Mouse (Mus musculus) liver, embryonic 12.5 days (tissue): Measurements from ENCODE around the gene Fis1. TPM values are rescaled to one million over a fixed set of nuclear protein-coding genes. Genes with fewer than 3 reads are reported as not detected.

Experiments
- ATAC-seq: fragments of 200-750 bp; cut with Nextera tagmentation; 2 replicates; pipeline ENCODE4 v1.8.0; 2017; ENCODE audit warnings: moderate number of reproducible peaks, mild to moderate bottlenecking, moderate library complexity
- H3K27ac ChIP-seq: fragments of 300-500 bp; sonication (generic); 2 replicates; pipeline ENCODE4 v1.5.1; 2016; ENCODE audit warnings: mild to moderate bottlenecking
- H3K27me3 ChIP-seq: fragments of 300-500 bp; sonication (generic); replicated peaks from 2 replicates; pipeline ENCODE4 v1.6.1; 2016; ENCODE audit warnings: mild to moderate bottlenecking, moderate library complexity
- H3K36me3 ChIP-seq: fragments of 300-500 bp; sonication (generic); 2 replicates; pipeline ENCODE4 v1.6.1; 2016; ENCODE audit warnings: mild to moderate bottlenecking, moderate library complexity
- H3K4me1 ChIP-seq: fragments of 300-500 bp; sonication (generic); 2 replicates; pipeline ENCODE4 v1.6.1; 2016
- H3K4me2 ChIP-seq: fragments of 300-500 bp; sonication (generic); 2 replicates; pipeline ENCODE4 v1.6.1; 2016; ENCODE audit warnings: mild to moderate bottlenecking, moderate library complexity
- H3K4me3 ChIP-seq: fragments of 300-500 bp; sonication (generic); 2 replicates; pipeline ENCODE4 v1.5.1; 2016; ENCODE audit warnings: mild to moderate bottlenecking, moderate library complexity
- H3K9ac ChIP-seq: fragments of 300-500 bp; sonication (generic); 2 replicates; pipeline ENCODE4 v1.6.1; 2016; ENCODE audit warnings: mild to moderate bottlenecking, moderate library complexity
- H3K9me3 ChIP-seq: fragments of 300-500 bp; sonication (generic); replicated peaks from 2 replicates; pipeline ENCODE4 v1.6.1; 2016; ENCODE audit warnings: mild to moderate bottlenecking, moderate library complexity
- WGBS: fragments of 180-500 bp; shearing (Covaris S2); methylation state at CpG from one replicate; pipeline ENCODE4 v1.1.7; 2016; ENCODE audit not compliant: insufficient replicate concordance; 5-methylcytosine and 5-hydroxymethylcytosine counted together
- polyA plus RNA-seq: library from polyadenylated mRNA; unstranded; fragments of >200 nt; fragmentation: Nextera tagmentation; extraction: Ambion mirVana; gene quantifications from 2 replicates; pipeline ENCODE4 v1.2.1, GENCODE M21; 2016

The Fis1 gene
- polyA plus RNA-seq, 1 experiment from 2014 or later = 210 TPM

DNA sequence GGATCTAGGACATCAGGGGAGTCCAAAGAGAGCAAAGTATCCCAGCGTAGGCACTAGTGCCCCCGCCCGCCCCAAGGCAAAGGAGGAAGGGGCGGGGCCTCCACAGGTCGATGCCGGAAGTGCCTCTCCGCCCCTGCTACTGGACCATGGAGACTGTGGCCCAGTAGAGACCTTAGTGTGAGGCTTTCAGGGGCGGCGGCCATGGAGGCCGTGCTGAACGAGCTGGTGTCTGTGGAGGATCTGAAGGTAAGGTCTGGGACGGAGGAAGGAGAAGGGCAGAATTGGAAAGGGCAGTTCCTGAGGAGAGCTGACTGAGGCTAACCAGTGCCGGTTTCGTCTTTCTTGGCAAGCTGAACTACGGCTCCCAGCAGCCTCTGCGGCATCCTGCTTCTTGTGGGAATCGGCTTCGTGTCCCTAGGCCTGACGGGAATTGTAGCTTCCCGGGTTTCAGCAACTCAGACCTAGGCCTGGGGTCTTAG lies 8.9 kb downstream of the Fis1 start:
- no peaks in the 10 kb centered on the region for H3K9me3 ChIP-seq
- under 1% methylated on average over 20 of the region's 20 CpGs for WGBS
- peak; percentile 85 for ATAC-seq
- H3K27me3 ChIP-seq = no peaks in the 10 kb centered on the region
- H3K9ac ChIP-seq = peak overlapping the region; percentile 76
- peak overlapping the region; percentile 90 for H3K27ac ChIP-seq
- H3K4me1 ChIP-seq = peaks cover 54% of the 10 kb centered on the region
- H3K4me3 ChIP-seq = peak overlapping the region; percentile 66
- H3K4me2 ChIP-seq = peak overlapping the region; percentile 69
- H3K36me3 ChIP-seq = peaks cover 39% of the 10 kb centered on the region

DNA sequence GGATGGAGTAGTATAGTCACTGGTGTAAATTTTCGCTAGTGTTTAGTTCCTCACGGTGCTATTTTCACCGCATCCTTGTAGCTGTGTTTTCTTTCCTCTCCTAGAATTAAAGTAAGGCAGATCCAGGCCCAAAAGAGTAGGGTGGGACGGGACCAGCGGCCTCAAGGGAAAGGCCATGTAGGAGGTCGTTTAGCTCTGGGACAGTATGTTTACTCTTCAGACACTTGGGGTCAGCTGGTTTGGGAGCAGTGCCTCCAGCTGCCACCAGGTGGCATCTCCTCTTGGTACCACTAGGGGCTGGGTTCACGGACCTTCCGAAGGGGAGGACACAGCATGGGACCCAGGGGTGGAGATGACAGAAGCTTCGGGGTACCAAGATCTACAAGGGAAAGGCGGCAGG lies 9.4 kb downstream of the Fis1 start:
- H3K4me3 ChIP-seq = peak overlapping the region; percentile 66
- H3K36me3 ChIP-seq = peaks cover 39% of the 10 kb centered on the region
- H3K27me3 ChIP-seq = no peaks in the 10 kb centered on the region
- peaks cover 56% of the 10 kb centered on the region for H3K4me1 ChIP-seq
- peak; percentile 62 for ATAC-seq
- under 1% methylated on average over 10 of the region's 10 CpGs for WGBS
- H3K4me2 ChIP-seq = peak overlapping the region; percentile 69
- no peaks in the 10 kb centered on the region for H3K9me3 ChIP-seq
- H3K9ac ChIP-seq = peak overlapping the region; percentile 76
- H3K27ac ChIP-seq = peak overlapping the region; percentile 90

DNA sequence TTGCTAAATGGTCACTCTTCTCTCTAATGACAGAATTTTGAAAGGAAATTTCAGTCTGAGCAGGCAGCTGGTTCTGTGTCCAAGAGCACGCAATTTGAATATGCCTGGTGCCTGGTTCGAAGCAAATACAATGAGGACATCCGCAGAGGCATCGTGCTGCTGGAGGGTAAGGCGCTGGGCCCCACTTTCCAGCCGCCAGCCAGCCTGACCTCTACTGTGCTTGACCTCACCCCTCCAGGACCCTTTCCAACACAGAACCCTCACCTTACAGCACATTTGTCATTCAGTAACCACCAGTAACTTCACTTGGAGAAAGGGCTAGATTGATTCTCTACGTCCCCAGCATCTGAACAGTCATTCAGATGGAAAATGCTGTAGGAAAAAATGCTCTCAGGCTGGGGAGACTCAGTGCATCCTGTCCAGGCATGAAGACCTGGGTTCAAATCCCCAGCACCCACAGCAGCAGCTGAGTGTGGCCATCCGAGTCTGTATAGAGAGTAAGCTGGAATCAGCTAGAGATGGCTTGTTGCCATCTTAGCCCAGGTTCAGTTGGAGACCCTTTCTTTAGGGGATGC lies 10.0 kb downstream of the Fis1 start:
- 68% methylated on average over 8 of the region's 8 CpGs for WGBS
- Histone ChIP-seq H3K4me1 (peaks cover 56% of the 10 kb centered on the region), H3K4me3 (peak overlapping the region; percentile 66), H3K9me3 (no peaks in the 10 kb centered on the region), H3K4me2 (peak overlapping the region; percentile 69), H3K27ac (peak overlapping the region; percentile 90), H3K27me3 (no peaks in the 10 kb centered on the region), H3K36me3 (peaks cover 43% of the 10 kb centered on the region), H3K9ac (peak overlapping the region; percentile 76)
- ATAC-seq = no peak

DNA sequence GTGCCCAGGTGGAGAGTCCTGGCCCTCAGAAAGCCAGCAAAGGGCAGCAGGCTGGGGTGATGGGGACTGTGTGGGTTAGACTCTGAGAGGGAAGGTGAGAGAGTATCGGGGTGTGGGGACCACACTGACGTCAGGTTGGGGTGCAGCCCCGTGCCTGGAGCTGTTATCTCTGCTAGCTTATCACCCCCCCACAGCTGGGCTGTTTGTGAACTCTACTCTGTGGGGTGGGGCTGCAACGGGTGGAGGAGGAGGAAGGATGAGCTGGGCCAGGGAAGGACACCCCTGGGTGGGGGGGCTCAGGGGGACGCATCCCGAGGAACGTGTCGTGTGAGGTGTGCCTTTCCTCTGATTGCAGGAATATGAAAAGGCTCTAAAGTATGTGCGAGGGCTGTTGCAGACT lies 12.1 kb downstream of the Fis1 start:
- Histone ChIP-seq H3K27ac (peak overlapping the region; percentile 90), H3K9ac (peak overlapping the region; percentile 60), H3K4me3 (peak overlapping the region; percentile 16; the same call in 1 of the 2 replicates), H3K4me2 (peak overlapping the region; percentile 60), H3K36me3 (peaks cover 44% of the 10 kb centered on the region), H3K27me3 (no peaks in the 10 kb centered on the region), H3K4me1 (peaks cover 56% of the 10 kb centered on the region), H3K9me3 (no peaks in the 10 kb centered on the region)
- ATAC-seq = peak; percentile 85
- 37% methylated on average over 9 of the region's 9 CpGs for WGBS

DNA sequence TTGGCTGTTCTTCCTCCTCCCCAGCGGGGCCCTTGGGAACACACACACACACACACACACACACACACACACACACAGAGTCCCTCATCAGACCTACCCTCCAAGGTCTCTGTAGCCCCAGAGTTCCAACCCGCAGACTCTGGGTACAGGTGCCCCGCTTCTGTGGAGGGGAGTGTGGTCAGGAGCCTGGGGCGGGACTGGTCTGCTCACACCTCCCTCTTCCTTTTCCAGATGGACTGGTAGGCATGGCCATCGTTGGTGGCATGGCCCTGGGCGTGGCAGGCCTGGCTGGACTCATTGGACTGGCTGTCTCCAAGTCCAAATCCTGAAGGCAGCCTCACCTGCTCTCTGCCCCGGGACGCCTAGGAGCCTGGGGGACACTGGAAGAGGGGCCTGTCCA lies 12.6 kb downstream of the Fis1 start:
- peak overlapping the region; percentile 90 for H3K27ac ChIP-seq
- H3K9me3 ChIP-seq = no peaks in the 10 kb centered on the region
- H3K9ac ChIP-seq = peak overlapping the region; percentile 60
- 67% methylated on average over 7 of the region's 8 CpGs for WGBS
- no peaks in the 10 kb centered on the region for H3K27me3 ChIP-seq
- peak overlapping the region; percentile 60 for H3K4me2 ChIP-seq
- peak overlapping the region; percentile 16; the same call in 1 of the 2 replicates for H3K4me3 ChIP-seq
- peaks cover 56% of the 10 kb centered on the region for H3K4me1 ChIP-seq
- peaks cover 44% of the 10 kb centered on the region for H3K36me3 ChIP-seq
- peak; percentile 16 for ATAC-seq

DNA sequence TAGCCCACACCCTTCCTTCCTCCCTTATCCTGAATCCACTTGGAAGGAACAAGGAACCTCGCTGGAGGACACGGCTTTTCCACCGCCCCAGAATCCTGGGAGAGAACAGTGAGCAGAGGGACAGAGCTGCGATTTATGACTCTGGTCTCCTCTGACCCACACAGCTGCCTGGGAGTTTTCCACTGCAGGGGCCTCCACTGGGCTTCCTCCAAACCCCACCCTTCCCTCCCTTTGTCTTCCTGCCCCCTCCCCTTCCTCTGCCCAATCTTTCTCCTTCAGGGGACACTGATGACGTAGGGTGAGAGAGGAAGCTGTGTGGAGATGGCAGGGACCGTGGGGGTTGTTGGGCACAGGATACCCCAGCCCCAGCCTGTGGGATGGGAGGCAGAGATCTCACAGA lies 13.3 kb downstream of the Fis1 start, which contains the start of gene Cldn15:
TSS of gene Cldn15 (plus strand) at position 286 of the 400 bp plus-strand sequence.
- H3K36me3 ChIP-seq = peaks cover 44% of the 10 kb centered on the region
- peak within 1 kb of the TSS; percentile 60 for H3K9ac ChIP-seq
- H3K27me3 ChIP-seq = no peaks in the 10 kb centered on the region
- peak within 1 kb of the TSS; percentile 60 for H3K4me2 ChIP-seq
- peaks cover 51% of the 10 kb centered on the region for H3K4me1 ChIP-seq
- H3K4me3 ChIP-seq = peak within 1 kb of the TSS; percentile 16; the same call in 1 of the 2 replicates
- WGBS = 64% methylated on average over 6 of the region's 6 CpGs
- H3K27ac ChIP-seq = peak within 1 kb of the TSS; percentile 90
- no peak for ATAC-seq
- no peaks in the 10 kb centered on the region for H3K9me3 ChIP-seq

DNA sequence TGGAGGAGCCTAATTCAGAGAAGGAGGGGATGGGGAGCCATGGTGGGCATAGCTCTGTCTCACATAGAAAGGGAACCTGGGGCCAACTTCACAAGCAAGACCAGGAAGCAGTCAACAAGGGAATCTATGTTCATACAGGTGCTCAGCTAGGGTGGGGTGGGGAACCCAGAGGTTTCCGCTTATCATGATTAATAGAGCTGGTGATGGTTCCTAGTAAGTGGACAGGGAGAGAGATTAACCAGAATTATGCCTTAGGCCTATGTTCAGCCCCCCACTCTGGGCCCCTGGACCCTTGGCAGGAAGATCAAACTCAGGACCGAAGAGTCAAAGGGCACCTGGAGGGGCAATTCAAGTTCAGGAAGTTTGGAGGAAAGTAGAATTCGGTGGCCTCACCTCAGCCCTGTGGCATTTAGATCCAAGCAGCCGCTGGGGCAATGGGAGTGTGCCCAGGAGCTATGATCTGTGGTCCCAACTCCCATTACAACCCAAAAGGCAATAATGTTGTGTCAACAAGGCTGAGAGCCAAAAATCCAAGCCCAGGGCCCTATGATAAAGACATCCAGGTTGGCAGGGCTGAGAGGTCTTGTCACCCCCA lies 13.9 kb downstream of the Fis1 start:
- Histone ChIP-seq H3K36me3 (peaks cover 44% of the 10 kb centered on the region), H3K9ac (peak overlapping the region; percentile 60), H3K27ac (peak overlapping the region; percentile 90), H3K4me1 (peaks cover 47% of the 10 kb centered on the region), H3K4me2 (no peak overlapping the region), H3K9me3 (no peaks in the 10 kb centered on the region), H3K27me3 (no peaks in the 10 kb centered on the region), H3K4me3 (no peak overlapping the region)
- no peak for ATAC-seq
- 81% methylated on average over 4 of the region's 4 CpGs for WGBS

DNA sequence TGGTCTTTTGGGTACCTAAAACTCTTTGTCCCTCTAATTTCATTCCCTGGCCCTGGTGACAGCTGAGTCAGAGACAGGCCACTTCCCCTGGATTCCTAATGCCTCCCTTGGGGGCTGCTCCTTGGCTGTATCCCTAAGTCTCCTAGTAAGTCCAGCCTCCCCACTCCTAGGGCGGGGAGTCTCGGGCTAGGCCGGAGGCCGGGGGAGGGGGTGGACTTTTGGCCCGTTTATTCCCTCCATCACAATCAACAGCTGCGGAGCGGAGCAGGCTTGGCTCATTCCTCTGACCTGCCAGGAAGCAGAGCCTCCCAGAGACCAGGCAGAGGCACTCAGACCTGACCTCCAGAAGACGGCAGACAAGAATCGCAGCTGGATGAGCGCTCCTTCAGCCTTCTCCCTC lies 14.5 kb downstream of the Fis1 start:
- peaks cover 44% of the 10 kb centered on the region for H3K36me3 ChIP-seq
- peaks cover 47% of the 10 kb centered on the region for H3K4me1 ChIP-seq
- H3K27me3 ChIP-seq = 0 out of 2 replicates have a peak, but pooled peaks cover 2% of the 10 kb centered on the region
- no peak for ATAC-seq
- H3K4me2 ChIP-seq = no peak overlapping the region
- no peak overlapping the region for H3K9ac ChIP-seq
- peak overlapping the region; percentile 90; the same call in 1 of the 2 replicates for H3K27ac ChIP-seq
- WGBS = 74% methylated on average over 10 of the region's 10 CpGs
- H3K9me3 ChIP-seq = no peaks in the 10 kb centered on the region
- no peak overlapping the region for H3K4me3 ChIP-seq

DNA sequence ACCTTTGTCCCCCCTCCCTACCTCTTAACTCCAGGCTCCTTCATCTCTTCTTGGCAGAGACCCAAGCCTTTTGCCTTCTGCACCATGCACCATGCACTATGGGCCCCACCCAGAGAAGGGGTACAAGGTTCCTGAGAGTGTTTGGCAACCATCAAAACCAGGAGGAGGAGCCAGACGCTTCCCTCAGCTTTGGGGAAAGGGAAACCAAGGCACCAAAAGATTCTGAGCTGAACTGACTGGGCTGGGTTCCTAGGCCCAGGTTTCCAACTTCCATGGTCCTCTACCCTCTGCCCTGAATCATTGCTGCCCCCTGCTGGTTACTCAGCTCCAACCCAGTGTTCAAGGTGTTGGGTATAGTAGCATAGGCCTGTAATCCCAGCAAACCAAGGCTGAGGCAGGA lies 17.6 kb downstream of the Fis1 start:
- no peak overlapping the region for H3K4me3 ChIP-seq
- 35% methylated on average over 1 of the region's 1 CpGs for WGBS
- H3K4me1 ChIP-seq = peaks cover 16% of the 10 kb centered on the region
- H3K27me3 ChIP-seq = peaks cover 2% of the 10 kb centered on the region; the same call in 1 of the 2 replicates
- no peaks in the 10 kb centered on the region for H3K9me3 ChIP-seq
- H3K4me2 ChIP-seq = no peak overlapping the region
- no peak overlapping the region for H3K27ac ChIP-seq
- no peak overlapping the region for H3K9ac ChIP-seq
- H3K36me3 ChIP-seq = peaks cover 16% of the 10 kb centered on the region
- ATAC-seq = peak; percentile 66

DNA sequence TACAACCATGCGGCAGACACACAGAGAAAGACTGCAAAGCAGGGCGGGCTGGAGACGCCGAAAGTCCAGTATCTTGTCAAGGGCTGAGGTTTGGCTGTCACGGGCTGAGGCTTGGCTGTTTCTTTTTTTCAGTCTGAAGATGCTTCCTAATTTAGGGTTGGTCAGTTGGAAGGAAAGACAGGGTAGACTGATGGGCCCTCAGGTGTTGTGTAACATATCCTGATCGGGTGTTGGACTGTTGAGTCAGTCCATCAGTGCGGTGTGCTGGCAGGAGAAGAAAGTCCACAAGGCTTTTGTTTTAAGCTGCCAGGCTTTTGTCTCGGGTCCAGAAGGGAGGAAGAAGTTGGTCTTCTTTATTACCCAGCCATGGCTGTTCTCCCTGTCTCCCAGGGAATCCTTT lies 20.6 kb downstream of the Fis1 start:
- 33% methylated on average over 8 of the region's 8 CpGs for WGBS

DNA sequence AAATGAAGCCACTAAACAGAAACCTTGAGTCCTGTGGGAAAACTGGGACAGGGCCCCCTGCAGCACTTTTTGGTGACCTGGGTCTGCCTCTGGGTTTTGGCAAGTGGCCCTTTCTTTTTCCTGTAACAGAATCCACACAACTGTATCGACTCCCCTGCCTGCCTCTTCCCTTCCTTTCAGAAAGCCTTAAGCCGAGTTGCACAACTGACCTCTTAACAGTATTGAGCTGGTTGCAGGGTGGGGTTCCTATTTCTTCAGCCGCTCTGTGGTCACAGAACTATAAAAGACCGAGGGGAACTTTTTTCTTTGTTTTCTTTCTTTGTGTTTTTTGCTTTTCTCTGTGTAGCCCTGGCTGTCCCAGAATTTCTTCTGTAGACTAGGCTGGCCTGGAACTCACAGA lies 24.7 kb downstream of the Fis1 start:
- no peak overlapping the region for H3K4me2 ChIP-seq
- peaks cover 25% of the 10 kb centered on the region for H3K36me3 ChIP-seq
- no peaks in the 10 kb centered on the region for H3K4me1 ChIP-seq
- H3K4me3 ChIP-seq = no peak overlapping the region
- H3K9ac ChIP-seq = no peak overlapping the region
- no peak overlapping the region for H3K27ac ChIP-seq
- H3K9me3 ChIP-seq = no peaks in the 10 kb centered on the region
- no peak for ATAC-seq
- no peaks in the 10 kb centered on the region; the same call in 1 of the 2 replicates for H3K27me3 ChIP-seq
- WGBS = 38% methylated on average over 4 of the region's 4 CpGs

More for the DNA sequence above, 20.6 kb downstream of the Fis1 start:
- H3K9me3 ChIP-seq = no peaks in the 10 kb centered on the region
- ATAC-seq = no peak
- H3K4me3 ChIP-seq = no peak overlapping the region
- peaks cover under 1% of the 10 kb centered on the region; the same call in 1 of the 2 replicates for H3K36me3 ChIP-seq
- H3K27ac ChIP-seq = no peak overlapping the region
- H3K4me2 ChIP-seq = no peak overlapping the region
- peaks cover 2% of the 10 kb centered on the region; the same call in 1 of the 2 replicates for H3K27me3 ChIP-seq
- no peak overlapping the region for H3K9ac ChIP-seq
- H3K4me1 ChIP-seq = no peaks in the 10 kb centered on the region; the same call in 1 of the 2 replicates

DNA sequence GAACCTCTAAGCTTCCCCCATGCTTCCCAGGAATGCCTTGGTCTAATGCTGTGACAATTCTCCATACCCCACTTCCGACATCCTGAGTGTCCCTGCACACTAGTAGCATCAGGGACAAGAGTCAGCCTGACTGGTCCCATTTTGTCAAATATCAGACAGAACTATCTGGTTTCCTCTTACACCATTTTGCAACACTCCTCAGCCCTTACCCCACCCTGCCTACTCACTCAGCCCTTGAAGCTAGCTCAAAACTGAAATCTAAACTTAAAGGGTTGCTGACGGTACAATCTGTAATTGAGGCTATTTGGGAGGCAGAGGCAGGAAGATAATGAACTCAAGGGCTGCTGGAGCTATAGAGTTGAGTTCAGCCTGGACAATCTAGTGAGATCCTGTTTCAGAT lies 26.7 kb downstream of the Fis1 start:
- no peak overlapping the region for H3K4me2 ChIP-seq
- H3K4me3 ChIP-seq = no peak overlapping the region
- H3K36me3 ChIP-seq = peaks cover 39% of the 10 kb centered on the region
- 63% methylated on average over 2 of the region's 2 CpGs for WGBS
- no peak for ATAC-seq
- H3K27me3 ChIP-seq = no peaks in the 10 kb centered on the region; the same call in 1 of the 2 replicates
- H3K9me3 ChIP-seq = no peaks in the 10 kb centered on the region
- H3K9ac ChIP-seq = no peak overlapping the region
- H3K27ac ChIP-seq = no peak overlapping the region
- no peaks in the 10 kb centered on the region for H3K4me1 ChIP-seq
